Mouse (Mus musculus): Measurements from ENCODE around the gene Defa34.
"Not testable (repeated sequence)": the region's sequence is repeated elsewhere in the genome, so short reads cannot be mapped to it uniquely, and the experiment has no call there.

Defa34 gene

DNA sequence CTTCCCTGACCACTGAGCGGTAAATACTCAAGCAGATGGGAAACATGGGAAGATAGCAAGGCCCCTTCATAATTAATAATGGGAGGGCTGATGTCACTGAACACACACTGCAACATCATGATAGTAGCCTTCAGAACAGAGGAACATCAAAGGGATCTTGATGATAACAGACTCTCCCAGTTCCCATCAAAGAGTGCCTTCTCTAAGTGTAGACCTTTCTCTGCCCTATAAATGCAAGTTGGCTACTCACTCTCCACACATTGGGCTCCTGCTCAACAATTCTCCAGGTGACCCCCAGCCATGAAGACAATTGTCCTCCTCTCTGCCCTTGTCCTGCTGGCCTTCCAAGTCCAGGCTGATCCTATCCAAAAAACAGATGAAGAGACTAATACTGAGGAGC lies at the start of gene Defa34:
Gene Defa34 (plus strand): TSS at position 301 of the 400 bp plus-strand sequence.
- DNase-seq (ENCODE audit: low read depth, low spot score), result not testable (repeated sequence)

- DNase-seq (ENCODE audit: low read depth, low spot score), result not testable (repeated sequence)
Measured at GRCm38 (mm10) chr8:21617883-21618282, 47.7 kb upstream of the Defa34 start, which contains the start of gene Defa26. Gene Defa26 (plus strand): TSS chr8:21618183.

DNA sequence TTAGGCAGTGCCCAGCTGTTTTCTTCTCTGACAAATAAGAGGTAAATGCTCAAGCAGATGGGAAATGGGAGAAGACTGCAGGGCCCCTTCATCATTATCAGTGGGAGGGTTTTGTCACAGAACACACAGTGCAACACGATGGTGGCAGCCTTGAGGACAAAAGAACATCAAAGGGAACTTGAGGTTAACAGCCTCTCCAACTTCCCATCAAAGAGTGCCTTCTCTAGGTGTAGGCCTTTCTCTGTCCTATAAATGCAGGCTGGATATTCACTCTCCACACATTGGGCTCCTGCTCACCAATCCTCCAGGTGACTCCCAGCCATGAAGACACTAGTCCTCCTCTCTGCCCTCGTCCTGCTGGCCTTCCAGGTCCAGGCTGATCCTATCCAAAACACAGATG lies 10.1 kb upstream of the Defa34 start, which contains the start of gene Defa17:
Gene Defa17 (plus strand): TSS at position 301 of the 400 bp plus-strand sequence.
- DNase-seq (ENCODE audit: low read depth, low spot score), result not testable (repeated sequence)

DNA sequence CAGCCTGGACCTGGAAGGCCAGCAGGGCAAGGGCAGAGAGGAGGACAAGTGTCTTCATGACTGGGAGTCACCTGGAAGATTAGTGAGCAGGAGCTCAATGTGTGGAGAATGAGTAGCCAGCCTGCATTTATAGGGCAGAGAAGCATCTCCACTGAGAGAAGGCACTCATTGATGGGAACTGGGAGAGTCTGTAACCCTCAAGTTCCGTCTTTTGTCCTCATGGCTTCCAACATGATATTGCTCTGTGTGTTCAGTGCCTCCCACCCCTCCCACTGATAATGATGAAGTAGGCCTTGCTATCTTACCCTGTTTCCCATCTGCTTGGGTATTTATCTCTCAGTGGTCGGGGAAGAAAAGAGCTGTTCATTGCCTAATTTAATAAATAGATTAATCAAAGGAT lies 37.9 kb downstream of the Defa34 start, which contains the start of gene AY761184:
Gene AY761184 (minus strand): TSS at position 101 of the 400 bp plus-strand sequence.
- not testable (repeated sequence) for DNase-seq (ENCODE audit: low read depth, low spot score)

Measured in WW6 (cell line).